Mouse (Mus musculus) C2C12 (cell line): ENCODE results near the gene Prodh2.

Source experiments
- CEBPB ChIP-seq: IDR thresholded peaks from one replicate; pipeline ENCODE4 v1.6.1; 2011; ENCODE audit warnings: low read depth, mild to moderate bottlenecking, control low read depth, moderate library complexity
- CTCF ChIP-seq: IDR thresholded peaks from one replicate; pipeline ENCODE4 v1.5.1; 2011; ENCODE audit not compliant: control insufficient read depth, insufficient read depth, insufficient read length
- FOSL1 ChIP-seq: IDR thresholded peaks from one replicate; pipeline ENCODE4 v1.8.0; 2011; ENCODE audit warnings: mild to moderate bottlenecking, low read length; ENCODE audit not compliant: poor library complexity, insufficient read depth, severe bottlenecking
- MAX ChIP-seq: IDR thresholded peaks from one replicate; pipeline ENCODE4 v1.6.1; 2011; ENCODE audit warnings: mild to moderate bottlenecking, control low read depth
- MYOD1 ChIP-seq: IDR thresholded peaks from one replicate; pipeline ENCODE4 v1.6.1; 2011; ENCODE audit warnings: low read depth; ENCODE audit not compliant: control insufficient read depth, insufficient read length
- MYOG ChIP-seq: IDR thresholded peaks from one replicate; pipeline ENCODE4 v1.6.1; 2011; ENCODE audit not compliant: control insufficient read depth, insufficient read length; ENCODE audit errors: extremely low read depth
- USF1 ChIP-seq: IDR thresholded peaks from one replicate; pipeline ENCODE4 v1.6.1; 2011; ENCODE audit warnings: low read depth, mild to moderate bottlenecking, control low read depth, moderate library complexity

DNA sequence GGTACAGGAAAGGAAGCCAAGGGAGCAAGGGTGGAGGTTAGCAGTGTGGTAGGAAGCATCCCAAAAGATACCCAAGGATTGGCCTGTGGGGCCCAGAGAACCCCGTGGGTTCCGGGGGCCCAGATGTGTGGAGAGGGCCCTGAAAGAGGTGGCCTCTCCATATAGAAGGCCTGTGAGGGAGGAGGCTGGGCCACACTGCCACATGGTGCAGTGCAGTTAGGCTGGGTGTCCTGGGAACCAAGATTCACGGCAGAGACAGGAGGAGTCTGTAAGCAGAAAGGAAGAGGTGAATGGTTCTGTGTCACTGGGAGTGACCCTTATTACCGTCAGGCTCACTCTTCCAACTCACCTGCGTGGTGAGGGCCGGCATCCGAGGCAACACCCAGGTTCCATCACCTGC, 47.1 kb downstream of the Prodh2 start:
- TF ChIP-seq CTCF (no peak), MYOG (no peak), CEBPB (no peak), USF1 (no peak), FOSL1 (no peak), MYOD1 (no peak), MAX (no peak)
